Mouse (Mus musculus): ENCODE results near the gene Arl5c.
A peak's percentile ranks its signal among the peaks of the same experiment; 100 is the strongest.

Arl5c gene

DNA sequence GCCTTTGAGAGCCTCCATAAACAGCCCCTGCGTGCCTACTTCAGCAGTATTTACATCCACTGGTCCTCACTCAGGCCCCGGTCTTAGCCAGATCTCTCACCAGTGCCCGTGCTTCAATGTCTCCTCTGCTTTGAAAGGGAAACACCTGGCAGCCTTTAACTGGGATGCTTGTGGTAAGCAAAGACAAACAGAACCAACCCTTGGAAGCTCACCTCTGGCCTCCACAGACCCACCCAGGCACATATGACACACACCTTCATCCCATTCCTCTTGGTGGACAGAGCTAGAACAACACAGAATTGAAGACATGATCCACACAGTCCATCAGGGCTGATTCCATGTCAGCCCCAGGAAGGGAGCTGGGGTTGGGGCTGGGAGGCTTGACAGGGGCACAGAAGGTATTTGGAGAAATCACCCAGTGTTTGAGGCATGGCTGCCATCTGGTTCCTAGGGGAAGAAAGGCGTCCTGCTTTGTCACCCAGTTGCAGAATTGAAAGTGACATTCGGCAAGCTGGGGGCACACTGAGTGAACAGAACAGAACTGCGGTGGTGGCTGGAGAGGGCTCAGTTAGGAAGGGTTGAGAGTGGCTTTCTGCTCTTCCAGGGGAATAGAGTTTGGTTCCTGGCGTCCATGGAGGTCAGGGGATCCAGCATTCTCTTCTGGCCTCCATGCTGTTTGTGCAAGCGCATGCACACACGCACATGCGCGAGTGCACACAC is 2.3 kb upstream of the Arl5c start:
- H3K4me1 ChIP-seq (replicated peaks; ENCODE audit: low read depth, low read length): peaks cover 61% of the 10 kb centered on the region
- TF ChIP-seq POU5F1 (IDR thresholded peaks at IDR 0.05; ENCODE audit: borderline replicate concordance, low read length) (no peak), CTCF (conservative IDR thresholded peaks at IDR 0.05; ENCODE audit: low read length) (no peak), NANOG (IDR thresholded peaks at IDR 0.05; ENCODE audit: borderline replicate concordance, low read length) (no peak)
- no peaks in the 10 kb centered on the region; the same call in 1 of the 2 replicates for H3K36me3 ChIP-seq (ENCODE audit: insufficient read depth, low read length)
- peaks cover 9% of the 10 kb centered on the region; the same call in 1 of the 2 replicates for H3K27me3 ChIP-seq (ENCODE audit: insufficient read depth, low read length)
- no peaks in the 10 kb centered on the region for H3K9me3 ChIP-seq (ENCODE audit: low read length)
- H3K4me3 ChIP-seq (replicated peaks; ENCODE audit: low read length): no peak overlapping the region

DNA sequence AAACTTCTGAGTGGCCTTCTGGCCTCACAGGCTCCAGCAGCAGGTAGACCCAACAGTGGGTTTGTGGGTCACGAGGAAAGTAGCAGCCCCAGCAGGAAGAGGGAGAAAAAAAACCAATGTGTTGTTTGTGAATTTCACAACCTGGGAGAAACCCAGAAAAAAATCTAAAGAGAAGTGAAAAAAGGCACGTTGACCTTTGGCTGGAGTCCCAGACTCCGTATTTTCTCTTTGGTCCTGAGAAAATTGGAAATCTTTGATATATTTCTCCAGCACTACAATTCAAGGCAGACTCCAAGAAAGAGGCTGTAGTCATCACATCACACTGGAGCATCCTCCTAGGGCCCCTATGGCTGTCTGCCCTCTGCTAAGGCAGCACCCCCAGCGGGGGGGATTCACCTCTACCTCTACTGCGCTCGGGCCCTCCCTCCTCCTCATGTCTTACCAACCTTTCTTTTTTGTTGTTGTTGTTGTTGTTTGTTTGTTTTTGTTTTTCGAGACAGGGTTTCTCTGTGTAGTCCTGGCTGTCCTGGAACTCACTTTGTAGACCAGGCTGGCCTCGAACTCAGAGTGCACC is 1.5 kb upstream of the Arl5c start:
- Histone ChIP-seq H3K27me3 (ENCODE audit: insufficient read depth, low read length) (peaks cover 9% of the 10 kb centered on the region; the same call in 1 of the 2 replicates), H3K4me1 (replicated peaks; ENCODE audit: low read depth, low read length) (peaks cover 54% of the 10 kb centered on the region), H3K36me3 (ENCODE audit: insufficient read depth, low read length) (no peaks in the 10 kb centered on the region), H3K4me3 (replicated peaks; ENCODE audit: low read length) (no peak overlapping the region), H3K9me3 (ENCODE audit: low read length) (no peaks in the 10 kb centered on the region)
- TF ChIP-seq POU5F1 (IDR thresholded peaks at IDR 0.05; ENCODE audit: borderline replicate concordance, low read length) (no peak), CTCF (conservative IDR thresholded peaks at IDR 0.05; ENCODE audit: low read length) (no peak), NANOG (IDR thresholded peaks at IDR 0.05; ENCODE audit: borderline replicate concordance, low read length) (no peak)

DNA sequence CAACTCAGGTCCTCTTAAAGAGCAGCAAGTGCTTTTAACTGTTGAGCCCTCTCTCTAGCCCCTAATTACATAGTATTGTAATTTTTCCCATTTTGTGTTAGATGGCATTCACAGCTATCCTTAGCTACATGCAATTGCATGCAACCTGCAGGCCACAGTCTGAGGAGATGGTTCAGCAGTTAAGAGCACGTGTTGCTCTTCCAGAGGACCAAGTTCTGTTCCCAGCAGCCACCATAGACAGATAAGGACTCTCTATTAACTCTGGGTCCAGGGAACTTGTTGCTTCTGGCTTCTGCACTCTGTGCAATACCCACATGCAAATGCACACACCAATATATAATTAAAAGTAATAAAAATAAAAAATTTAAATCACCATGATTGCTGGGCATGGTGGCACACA is 710 bp upstream of the Arl5c start:
- 0 out of 2 replicates have a peak, but pooled peaks cover 3% of the 10 kb centered on the region for H3K36me3 ChIP-seq (ENCODE audit: insufficient read depth, low read length)
- H3K4me1 ChIP-seq (replicated peaks; ENCODE audit: low read depth, low read length): peaks cover 46% of the 10 kb centered on the region
- TF ChIP-seq POU5F1 (IDR thresholded peaks at IDR 0.05; ENCODE audit: borderline replicate concordance, low read length): no peak
- no peak for TF ChIP-seq CTCF (conservative IDR thresholded peaks at IDR 0.05; ENCODE audit: low read length)
- TF ChIP-seq NANOG (IDR thresholded peaks at IDR 0.05; ENCODE audit: borderline replicate concordance, low read length): no peak
- H3K4me3 ChIP-seq (replicated peaks; ENCODE audit: low read length): no peak overlapping the region
- no peaks in the 10 kb centered on the region for H3K9me3 ChIP-seq (ENCODE audit: low read length)
- peaks cover 9% of the 10 kb centered on the region; the same call in 1 of the 2 replicates for H3K27me3 ChIP-seq (ENCODE audit: insufficient read depth, low read length)

DNA sequence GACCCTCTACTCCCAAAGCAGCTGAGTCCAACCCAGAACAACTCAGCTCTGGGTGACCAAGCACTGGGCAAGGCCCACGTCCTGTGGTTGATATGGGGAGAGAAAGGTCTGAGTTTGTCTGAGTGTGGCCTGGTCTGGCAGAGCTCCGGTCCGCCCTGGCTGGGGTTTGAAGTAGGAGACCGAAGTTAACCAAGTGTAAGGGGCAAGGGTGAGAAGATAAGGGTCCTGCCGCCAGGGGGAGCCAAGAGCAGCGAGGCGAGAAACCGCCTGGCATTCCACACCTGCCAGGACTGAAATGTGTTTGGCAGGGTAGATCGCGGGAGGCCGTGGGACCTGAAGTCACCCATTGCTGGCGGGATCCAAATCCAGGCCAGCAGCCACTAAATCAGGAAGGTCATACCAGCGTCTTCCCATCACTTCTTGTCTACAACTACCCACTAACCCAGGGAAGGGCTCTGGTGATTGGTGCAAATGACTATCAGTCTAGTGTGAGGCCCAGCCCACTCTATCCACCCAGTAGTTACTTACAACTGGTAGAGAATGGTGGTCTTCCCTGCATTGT is 1.4 kb downstream of the Arl5c start:
- Histone ChIP-seq H3K9me3 (ENCODE audit: low read length) (no peaks in the 10 kb centered on the region), H3K4me3 (replicated peaks; ENCODE audit: low read length) (peak overlapping the region; percentile 78), H3K27me3 (ENCODE audit: insufficient read depth, low read length) (peaks cover 9% of the 10 kb centered on the region; the same call in 1 of the 2 replicates), H3K4me1 (replicated peaks; ENCODE audit: low read depth, low read length) (peaks cover 36% of the 10 kb centered on the region), H3K36me3 (ENCODE audit: insufficient read depth, low read length) (0 out of 2 replicates have a peak, but pooled peaks cover 3% of the 10 kb centered on the region)
- TF ChIP-seq NANOG (IDR thresholded peaks at IDR 0.05; ENCODE audit: borderline replicate concordance, low read length): no peak
- TF ChIP-seq CTCF (conservative IDR thresholded peaks at IDR 0.05; ENCODE audit: low read length): peak; percentile 67

DNA sequence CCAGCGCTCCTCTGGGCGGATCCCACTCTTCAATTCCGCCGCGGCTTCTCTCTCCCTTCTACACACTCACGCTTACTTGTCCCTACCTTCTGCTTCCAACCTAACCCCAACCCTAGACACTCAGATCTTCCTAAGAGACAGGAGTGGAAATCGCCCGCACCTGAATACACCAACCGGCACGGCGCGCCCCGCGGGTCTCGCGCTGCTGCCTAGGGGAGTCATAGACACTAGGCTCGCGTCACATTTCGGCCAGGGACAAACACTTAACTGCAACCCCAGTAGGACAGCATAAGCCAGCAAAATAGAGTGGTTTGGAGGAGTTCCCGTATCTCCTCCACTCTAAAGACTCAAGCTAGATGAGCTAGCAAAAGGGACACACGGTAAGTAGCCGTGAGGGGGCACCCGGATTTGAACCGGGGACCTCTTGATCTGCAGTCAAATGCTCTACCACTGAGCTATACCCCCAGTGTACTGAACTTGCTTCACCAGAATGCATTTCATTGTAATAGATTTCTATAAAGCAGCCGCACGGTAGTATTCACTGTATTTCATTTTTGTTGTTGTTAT is 7.4 kb downstream of the Arl5c start:
- Histone ChIP-seq H3K36me3 (ENCODE audit: insufficient read depth, low read length) (0 out of 2 replicates have a peak, but pooled peaks cover 3% of the 10 kb centered on the region), H3K27me3 (ENCODE audit: insufficient read depth, low read length) (no peaks in the 10 kb centered on the region; the same call in 1 of the 2 replicates), H3K9me3 (ENCODE audit: low read length) (no peaks in the 10 kb centered on the region), H3K4me1 (replicated peaks; ENCODE audit: low read depth, low read length) (peaks cover 48% of the 10 kb centered on the region), H3K4me3 (replicated peaks; ENCODE audit: low read length) (peak overlapping the region; percentile 99)
- TF ChIP-seq POU5F1 (IDR thresholded peaks at IDR 0.05; ENCODE audit: borderline replicate concordance, low read length) (no peak), CTCF (conservative IDR thresholded peaks at IDR 0.05; ENCODE audit: low read length) (no peak), NANOG (IDR thresholded peaks at IDR 0.05; ENCODE audit: borderline replicate concordance, low read length) (no peak)

DNA sequence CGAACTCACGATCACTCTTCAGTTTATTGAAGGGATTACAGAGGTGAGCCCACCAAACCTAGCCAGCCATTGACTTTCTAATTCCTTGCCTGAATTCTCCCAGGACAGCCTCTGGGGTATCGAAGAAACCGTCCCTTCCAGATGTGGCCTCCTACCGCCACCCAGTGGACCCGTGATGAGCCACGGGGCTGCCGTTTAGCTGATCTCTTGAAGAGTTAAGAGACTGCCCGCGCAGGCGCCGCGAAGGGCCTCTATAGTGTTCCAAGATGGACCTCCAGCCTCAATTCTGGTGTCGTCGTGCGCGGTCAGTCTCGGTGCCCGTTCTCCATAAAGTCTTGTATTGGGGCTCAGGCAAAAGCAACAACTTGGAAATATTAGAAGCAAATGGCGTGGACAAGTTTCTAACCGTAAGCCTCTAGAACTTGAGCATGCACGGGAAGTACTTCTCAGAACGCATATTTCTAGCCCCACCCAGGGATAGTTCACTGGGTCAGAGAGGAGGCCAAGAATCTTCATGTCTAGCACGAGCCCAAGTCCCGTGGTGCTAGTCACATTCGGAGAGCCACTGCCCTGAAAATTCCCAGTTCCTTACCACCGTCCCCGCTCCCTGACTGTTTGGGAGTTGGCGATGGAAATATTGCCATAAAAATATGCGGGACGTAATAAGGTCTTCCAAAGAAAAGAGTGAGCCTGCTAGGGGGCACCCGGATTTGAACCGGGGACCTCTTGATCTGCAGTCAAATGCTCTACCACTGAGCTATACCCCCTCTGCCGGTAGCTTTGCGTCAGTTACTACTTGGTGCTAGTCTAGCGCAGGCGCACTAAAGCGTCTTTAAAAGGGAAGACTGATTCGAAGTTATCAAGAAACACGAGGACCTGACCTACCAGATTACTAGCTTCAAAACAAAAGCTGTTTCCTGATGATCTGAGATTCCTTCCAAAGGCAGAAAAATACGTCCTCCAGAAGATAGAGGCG is 8.1 kb downstream of the Arl5c start:
- peak overlapping the region; percentile 99 for H3K4me3 ChIP-seq (replicated peaks; ENCODE audit: low read length)
- H3K9me3 ChIP-seq (ENCODE audit: low read length): no peaks in the 10 kb centered on the region
- H3K36me3 ChIP-seq (ENCODE audit: insufficient read depth, low read length): 0 out of 2 replicates have a peak, but pooled peaks cover 3% of the 10 kb centered on the region
- peaks cover 56% of the 10 kb centered on the region for H3K4me1 ChIP-seq (replicated peaks; ENCODE audit: low read depth, low read length)
- no peaks in the 10 kb centered on the region; the same call in 1 of the 2 replicates for H3K27me3 ChIP-seq (ENCODE audit: insufficient read depth, low read length)
- TF ChIP-seq CTCF (conservative IDR thresholded peaks at IDR 0.05; ENCODE audit: low read length) (peak; percentile 63), POU5F1 (IDR thresholded peaks at IDR 0.05; ENCODE audit: borderline replicate concordance, low read length) (no peak), NANOG (IDR thresholded peaks at IDR 0.05; ENCODE audit: borderline replicate concordance, low read length) (no peak)

DNA sequence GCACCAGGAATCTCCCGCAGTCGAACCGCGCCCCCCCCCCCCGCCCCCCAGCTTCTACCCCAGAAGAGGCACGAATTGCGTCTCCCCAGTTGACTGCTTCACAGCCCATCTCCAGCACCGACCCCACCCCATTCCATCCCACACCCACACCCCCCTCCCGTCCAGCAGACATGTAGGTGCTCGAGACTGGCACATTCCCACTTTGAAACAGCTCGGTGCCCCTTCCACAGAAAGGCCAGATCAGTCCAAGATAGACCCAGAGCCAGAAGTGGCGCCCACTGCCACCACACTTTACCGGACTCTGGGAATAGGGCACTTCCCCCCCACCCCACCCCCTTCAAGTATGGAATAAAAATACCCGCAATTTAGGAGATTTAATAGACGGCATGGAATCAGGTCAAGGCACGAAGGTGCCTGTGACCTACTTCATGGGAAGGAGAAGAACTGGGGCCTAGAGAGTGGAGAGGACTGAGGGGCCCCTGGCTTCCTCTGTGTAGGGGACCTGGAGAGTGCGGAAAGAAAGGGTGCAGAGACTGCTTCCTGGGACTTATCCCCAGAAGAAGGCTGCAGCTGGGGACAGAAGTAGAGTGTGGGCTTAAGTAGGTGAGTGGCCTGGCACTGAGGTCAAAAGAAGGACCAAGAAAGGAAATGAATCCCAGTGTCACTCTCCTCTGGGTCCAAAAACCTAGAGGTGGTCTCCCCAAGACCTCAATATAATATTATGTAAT is 9.1 kb downstream of the Arl5c start:
- no peaks in the 10 kb centered on the region; the same call in 1 of the 2 replicates for H3K27me3 ChIP-seq (ENCODE audit: insufficient read depth, low read length)
- peaks cover 62% of the 10 kb centered on the region for H3K4me1 ChIP-seq (replicated peaks; ENCODE audit: low read depth, low read length)
- no peak for TF ChIP-seq NANOG (IDR thresholded peaks at IDR 0.05; ENCODE audit: borderline replicate concordance, low read length)
- no peaks in the 10 kb centered on the region for H3K9me3 ChIP-seq (ENCODE audit: low read length)
- 0 out of 2 replicates have a peak, but pooled peaks cover under 1% of the 10 kb centered on the region for H3K36me3 ChIP-seq (ENCODE audit: insufficient read depth, low read length)
- H3K4me3 ChIP-seq (replicated peaks; ENCODE audit: low read length): peak overlapping the region; percentile 99
